9 mouse cellular contexts compared by ENCODE assay signal in genomic region chr1:60745664-60746063, GRCm38 (mm10). TPM values are rescaled to one million over a fixed set of nuclear protein-coding genes. Genes with fewer than 3 reads are reported as not detected.
DNase-seq lines count a peak whose midpoint lies in the region; ATAC-seq lines count a peak whose summit lies in the region.
"Had no signal": no experiment of that assay in that cellular context is flagged by ENCODE, and none has a peak within 500 bp of the region (broad histone marks: within the 10 kb centered on the region; RNA-seq: fewer than 3 reads in every experiment).

No protein-coding gene starts in this region.

- ATAC-seq in megakaryocyte progenitor cell, adult 5-6 weeks (replicated peaks; ENCODE audit: poor library complexity) = peak; percentile 71
- ATAC-seq in monocyte, adult 5-6 weeks (replicated peaks; ENCODE audit: insufficient number of reproducible peaks, low FRiP score, low TSS enrichment, poor library complexity, severe bottlenecking) = no peak

- intact Hi-C loops in left cerebral cortex, postnatal 14 days (cut with DNase I) = no loop called here
- intact Hi-C loops in heart, postnatal 14 days (cut with DNase I) = no loop called here

- 87% methylated on average over 7 of the region's 7 CpGs for WGBS in forebrain, embryonic 10.5 days

- no peak overlapping the region for H3K4me3 ChIP-seq in brown adipose tissue, adult 24 weeks (ENCODE audit: insufficient read depth, low read depth, low read length)
- H3K4me3 ChIP-seq in forebrain, embryonic 10.5 days = no peak overlapping the region
- H3K4me3 ChIP-seq: neural tube, embryonic 12.5 days had no signal

- peak; percentile 39 to 42 for DNase-seq in left cerebral cortex, postnatal 14 days (ENCODE audit: low spot score in 2 of 2)
- DNase-seq in left cerebral cortex, adult 8-10 months (ENCODE audit: low spot score in 2 of 2) = no peak
- DNase-seq in heart, postnatal 14 days = peak; percentile 56 to 60
- no peak for DNase-seq in neural tube, embryonic 10.5 days (ENCODE audit: extremely low spot score, low spot score)
- no peak for DNase-seq in forebrain, embryonic 10.5 days (ENCODE audit: extremely low spot score, low spot score)

- H3K27me3 ChIP-seq in forebrain, embryonic 10.5 days (ENCODE audit: poor library complexity, severe bottlenecking) = no peaks in the 10 kb centered on the region
- H3K27me3 ChIP-seq: neural tube, embryonic 12.5 days had no signal

- peaks cover 6% of the 10 kb centered on the region for H3K4me1 ChIP-seq in brown adipose tissue, adult 24 weeks (ENCODE audit: control insufficient read depth, insufficient read depth, insufficient read length, low read length)
- no peaks in the 10 kb centered on the region for H3K4me1 ChIP-seq in forebrain, embryonic 10.5 days
- H3K4me1 ChIP-seq: neural tube, embryonic 12.5 days had no signal

- H3K27ac ChIP-seq in brown adipose tissue, adult 24 weeks (replicated peaks; ENCODE audit: low read depth, low read length) = peak overlapping the region; percentile 30; the same call in 1 of the 2 replicates
- H3K27ac ChIP-seq in forebrain, embryonic 10.5 days = no peak overlapping the region
- H3K27ac ChIP-seq: neural tube, embryonic 12.5 days had no signal

- H3K9me3 ChIP-seq in forebrain, embryonic 10.5 days = no peaks in the 10 kb centered on the region
- H3K9me3 ChIP-seq: neural tube, embryonic 12.5 days had no signal

- H3K36me3 ChIP-seq in forebrain, embryonic 10.5 days (replicated peaks) = no peaks in the 10 kb centered on the region
- H3K36me3 ChIP-seq: neural tube, embryonic 12.5 days had no signal

RNA-seq across cellular contexts. Expression of gene Cd28, which starts 29.1 kb away (rescaled TPM):
- total RNA-seq in left cerebral cortex, postnatal 14 days (2021) = under 1 TPM; 0.20 to 0.34 TPM
- total RNA-seq in left cerebral cortex, adult 8-10 months (2022) = under 1 TPM; 0.26 to 0.37 (median 0.33) TPM
- not detected in 2 replicates for polyA plus RNA-seq in brown adipose tissue, adult 24 weeks (2012; ENCODE audit: insufficient read depth, insufficient read length, missing spikeins)
- total RNA-seq in heart, postnatal 14 days (2021) = 1 to 10 TPM; 6.7 to 7.6 TPM
- total RNA-seq in megakaryocyte progenitor cell, adult 5-6 weeks (2015) = 2.1 and 2.2 TPM in 2 replicates
- total RNA-seq in megakaryocyte progenitor cell, adult 5-6 weeks (2017) = 1.1 and 1.7 TPM in 2 replicates
- 0.02 and 0.09 TPM in 2 replicates for polyA plus RNA-seq in forebrain, embryonic 10.5 days (2016; fragmentation: Nextera tagmentation; extraction: Ambion mirVana)
- 19.8 to 27.1 TPM (median 26.7 TPM) in 3 replicates for total RNA-seq in monocyte, adult 5-6 weeks (2017)

Comparison
In these comparisons a context has a peak if more than half of its experiments do, and no peak if none do; other contexts are left out.
1. DNase-seq: peak in left cerebral cortex, postnatal 14 days (2 of 2) and heart, postnatal 14 days (2 of 2); none in left cerebral cortex, adult 8-10 months (0 of 2), neural tube, embryonic 10.5 days (single experiment) and forebrain, embryonic 10.5 days (single experiment).